Mouse (Mus musculus) spleen, adult 2 months (tissue): Measurements from ENCODE around the gene Psmd8.

Experiments used
- CTCF ChIP-seq: fragments of 200-500 bp; IDR thresholded peaks from 2 replicates; pipeline ENCODE4 v1.5.1; 2011; ENCODE audit warnings: mild to moderate bottlenecking, inconsistent platforms; ENCODE audit not compliant: insufficient read depth, insufficient read length, insufficient replicate concordance; ENCODE audit errors: extremely low read depth
- POLR2A ChIP-seq: fragments of 200-500 bp; IDR thresholded peaks from 2 replicates; pipeline ENCODE4 v1.6.1; 2011; ENCODE audit warnings: low read depth, low read length, inconsistent platforms

- TF ChIP-seq CTCF (no peak), POLR2A (no peak)
Measured at GRCm38 (mm10) chr7:29134230-29134629, 46.3 kb downstream of the Psmd8 start.
